Mouse (Mus musculus) embryonic fibroblast, embryonic 13.5 days (primary cell): ENCODE results near the gene Rreb1.

Experiments
- CTCF ChIP-seq: IDR thresholded peaks from 2 replicates; pipeline ENCODE4 v1.5.1; 2011; ENCODE audit warnings: mild to moderate bottlenecking, control low read depth, low read length, moderate library complexity, borderline replicate concordance; ENCODE audit not compliant: insufficient read depth
- POLR2A ChIP-seq: IDR thresholded peaks from 2 replicates; pipeline ENCODE4 v1.6.1; 2011; ENCODE audit warnings: low read depth, mild to moderate bottlenecking, control low read depth, low read length, moderate library complexity

DNA sequence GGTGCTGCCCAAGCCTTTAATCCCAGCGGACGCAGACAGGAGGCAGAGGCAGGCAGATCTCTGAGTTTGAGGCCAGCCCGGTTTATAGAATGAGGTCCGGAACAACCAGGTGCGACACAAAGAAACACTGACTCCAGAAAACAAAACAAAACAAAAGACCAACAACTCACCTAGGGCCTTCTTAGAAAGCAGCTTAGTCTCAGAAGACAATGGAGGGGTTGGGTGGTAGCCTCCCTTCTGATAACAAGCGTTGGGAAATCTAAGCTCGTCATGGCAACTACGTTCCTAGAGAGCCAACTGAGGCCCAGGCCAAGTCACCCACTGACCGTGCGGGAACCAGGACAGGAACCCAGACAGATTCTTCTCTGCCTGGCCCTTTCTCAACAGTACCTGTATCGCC is 43.7 kb upstream of the Rreb1 start:
- TF ChIP-seq POLR2A = no peak
- no peak for TF ChIP-seq CTCF
